Comparison of ENCODE assay signal across 1 mouse cellular context in the genomic region with DNA sequence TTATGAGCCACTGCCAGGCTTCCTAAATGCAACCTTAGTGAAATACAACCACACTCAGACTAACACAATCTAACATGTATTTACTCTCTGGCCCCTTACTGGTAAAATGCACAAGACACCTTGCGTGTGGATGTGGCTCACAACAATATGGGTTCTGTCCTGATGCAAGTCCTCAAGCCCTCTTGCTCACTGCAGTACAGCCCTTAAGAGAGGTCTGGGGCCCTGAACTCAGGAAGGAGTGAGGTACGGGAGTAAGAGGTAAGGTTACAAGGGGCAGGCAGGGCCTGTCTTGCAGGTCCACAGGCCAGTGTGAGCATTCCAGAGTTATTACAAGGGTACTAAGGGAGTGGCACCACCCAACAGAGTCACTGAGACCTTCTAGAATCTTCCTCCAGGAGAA.
TF ChIP-seq lines count a peak whose summit lies in the region.

No protein-coding gene starts in this region.

TF ChIP-seq in MEL, 35 proteins besides CTCF, POLR2A, EP300 and RAD21 (continued from another document):
- TF ChIP-seq HCFC1 (IDR thresholded peaks at IDR 0.05; ENCODE audit: low read depth, low read length) (no peak), TAL1 (IDR thresholded peaks at IDR 0.05; ENCODE audit: low read length) (no peak), TBP (IDR thresholded peaks at IDR 0.05; ENCODE audit: low read depth, low read length) (no peak), GABPA (IDR thresholded peaks at IDR 0.05; ENCODE audit: low read depth, low read length) (no peak)
